Comparison of ENCODE assay signal across 3 mouse cellular contexts in the genomic region with DNA sequence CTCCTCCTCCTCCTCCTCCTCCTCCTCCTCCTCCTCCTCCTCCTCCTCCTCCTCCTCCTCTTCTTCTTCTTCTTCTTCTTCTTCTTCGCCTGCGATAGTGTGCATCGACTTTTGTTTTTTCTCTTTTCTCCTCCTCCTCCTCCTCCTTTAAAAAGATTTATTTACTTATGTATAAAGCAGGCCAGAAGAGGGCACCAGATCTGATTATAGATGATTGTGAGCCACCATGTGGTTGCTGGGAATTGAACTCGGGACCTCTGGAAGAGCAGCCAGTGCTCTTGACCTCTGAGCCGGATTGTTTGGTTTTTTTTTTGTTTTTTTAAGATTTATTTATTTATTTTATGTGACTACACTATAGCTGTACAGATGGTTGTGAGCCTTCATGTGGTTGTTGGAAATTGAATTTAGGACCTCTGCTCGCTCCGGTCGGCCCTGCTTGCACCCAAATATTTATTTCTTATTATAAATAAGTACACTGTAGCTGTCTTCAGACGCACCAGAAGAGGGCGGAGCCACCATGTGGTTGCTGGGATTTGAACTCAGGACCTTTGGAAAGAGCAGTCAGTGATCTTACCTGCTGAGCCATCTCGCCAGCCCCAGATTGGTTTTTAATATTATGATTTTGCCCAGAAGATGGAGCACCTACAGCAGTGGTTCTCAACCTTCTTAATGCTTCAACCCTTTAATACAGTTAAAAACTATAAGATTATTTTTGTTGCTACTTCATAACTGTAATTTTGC. TPM values are rescaled to one million over a fixed set of nuclear protein-coding genes. Genes with fewer than 3 reads are reported as not detected.
"Had no signal": no experiment of that assay in that cellular context is flagged by ENCODE, and none has a peak within 500 bp of the region (broad histone marks: within the 10 kb centered on the region; RNA-seq: fewer than 3 reads in every experiment).

No protein-coding gene starts in this region.

RNA-seq across cellular contexts. Expression of a gene that starts 17.4 kb away (rescaled TPM):
- total RNA-seq: midbrain, postnatal 0 days had no signal

RNA-seq across cellular contexts. Expression of a gene that starts 36.7 kb away (rescaled TPM):
- total RNA-seq: megakaryocyte-erythroid progenitor cell, adult 5-6 weeks had no signal
- polyA plus RNA-seq: midbrain, embryonic 11.5 days had no signal
